Mouse (Mus musculus) lung, adult 2 months (tissue): ENCODE measurements around the gene Zfp72.

Experiments used
- CTCF ChIP-seq: fragments of 200-500 bp; IDR thresholded peaks from 2 replicates; pipeline ENCODE4 v1.5.1; 2011; ENCODE audit warnings: mild to moderate bottlenecking, low read length, control low read depth; ENCODE audit not compliant: insufficient read depth
- POLR2A ChIP-seq: fragments of 200-500 bp; IDR thresholded peaks from 2 replicates; pipeline ENCODE4 v1.6.1; 2011; ENCODE audit warnings: low read depth, mild to moderate bottlenecking, control low read depth, low read length, borderline replicate concordance; ENCODE audit errors: extremely low read depth

DNA sequence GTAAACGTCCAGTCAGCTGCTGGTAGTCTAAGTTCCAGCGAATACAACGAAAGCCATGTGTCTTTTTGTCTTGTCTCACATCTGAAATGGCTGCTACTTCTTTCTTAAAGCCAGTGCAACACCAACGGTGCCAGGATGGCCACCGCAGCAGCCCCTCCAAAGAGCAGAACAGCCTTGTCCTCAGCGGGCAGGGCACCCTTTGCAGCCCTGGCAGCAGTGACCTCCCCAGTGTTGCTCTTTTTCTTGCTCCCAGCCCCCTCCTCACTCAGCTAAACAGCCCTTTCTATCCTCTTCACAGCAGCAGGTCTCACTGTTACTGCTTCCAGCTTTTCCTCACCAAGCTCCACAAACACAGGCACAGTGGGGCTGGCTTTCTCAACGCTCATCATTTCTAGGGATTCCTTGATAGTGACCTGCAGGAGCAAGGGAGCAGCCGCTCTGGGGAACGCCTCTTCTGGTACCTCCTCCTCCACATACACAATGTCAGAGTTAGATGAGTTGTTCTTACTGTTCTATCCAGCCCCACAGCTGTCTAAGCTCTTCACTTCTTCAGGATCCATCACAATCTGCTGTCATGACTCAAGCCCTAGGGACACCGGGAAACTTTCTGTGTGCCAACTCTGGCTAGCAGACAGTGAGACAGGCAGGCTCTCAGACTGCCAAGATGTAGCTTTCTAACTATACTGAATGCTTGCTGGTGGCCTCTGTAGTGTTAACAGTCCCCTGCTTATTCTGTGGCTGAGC, 8.9 kb downstream of the Zfp72 start:
- no peak for TF ChIP-seq CTCF
- TF ChIP-seq POLR2A, result no peak
